Mouse (Mus musculus) MEL (cell line): ENCODE results near the gene Stap2.

Experiments
- EP300 ChIP-seq, 2 experiments: IDR thresholded peaks; 2 replicates each; pipeline ENCODE4 v1.6.1; 2011; ENCODE audit warnings: improper control_type of control experiment in 2 of 2, low read length in 2 of 2, low read depth in 1 of 2, mild to moderate bottlenecking in 1 of 2
- POLR2A ChIP-seq, 2 experiments: IDR thresholded peaks; 2 replicates each; pipeline ENCODE4 v1.6.1; 2011 to 2012; ENCODE audit warnings: low read length in 2 of 2, mild to moderate bottlenecking in 2 of 2, control low read depth in 1 of 2, improper control_type of control experiment in 1 of 2, low read depth in 1 of 2, moderate library complexity in 1 of 2; ENCODE audit not compliant: control insufficient read depth in 1 of 2, insufficient read depth in 1 of 2, poor library complexity in 1 of 2
- TAL1 ChIP-seq: IDR thresholded peaks from 2 replicates; pipeline ENCODE4 v1.6.1; 2012; ENCODE audit warnings: mild to moderate bottlenecking, inconsistent platforms, low read length, moderate library complexity, mixed read lengths

DNA sequence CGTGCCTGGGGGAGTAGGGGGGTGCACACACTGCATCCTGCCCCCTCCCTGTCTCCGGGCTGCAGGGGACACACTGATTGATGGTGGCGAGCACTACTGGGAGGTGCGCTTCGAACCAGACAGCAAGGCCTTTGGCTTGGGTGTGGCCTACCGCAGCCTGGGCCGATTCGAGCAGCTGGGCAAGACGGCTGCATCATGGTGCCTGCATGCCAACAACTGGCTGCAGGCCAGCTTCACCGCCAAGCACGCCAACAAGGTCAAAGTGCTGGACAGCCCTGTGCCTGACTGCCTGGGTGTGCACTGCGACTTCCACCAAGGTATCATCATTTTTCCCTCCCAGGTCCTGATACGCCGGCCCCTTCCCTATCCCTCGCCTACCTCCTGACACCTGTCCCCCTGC, 9.4 kb downstream of the Stap2 start:
- no peak for TF ChIP-seq POLR2A (IDR thresholded peaks at IDR 0.05; ENCODE audit: control insufficient read depth in 1 of 2, insufficient read depth in 1 of 2, low read depth in 1 of 2, low read length in 2 of 2, poor library complexity in 1 of 2)
- TF ChIP-seq EP300 (IDR thresholded peaks at IDR 0.05; ENCODE audit: low read depth in 1 of 2, low read length in 2 of 2) = no peak
- no peak for TF ChIP-seq TAL1
